ENCODE assay signal across 13 mouse cellular contexts in genomic region chr13:104171711-104172110, GRCm38 (mm10).
"Had no signal": no experiment of that assay in that cellular context is flagged by ENCODE, and none has a peak within 500 bp of the region (broad histone marks: within the 10 kb centered on the region; RNA-seq: fewer than 3 reads in every experiment).

No protein-coding gene starts in this region.

- H3K4me2 ChIP-seq: limb, embryonic 13.5 days; liver, embryonic 11.5 days; liver, embryonic 15.5 days; midbrain, embryonic 11.5 days had no signal

- H3K27me3 ChIP-seq: limb, embryonic 13.5 days; liver, embryonic 15.5 days had no signal

- H3K9ac ChIP-seq: limb, embryonic 13.5 days; liver, embryonic 15.5 days had no signal

- DNase-seq: kidney, postnatal 14 days; kidney, postnatal 4 days; lung, adult 2 months; lung, postnatal 14 days; lung, postnatal 4 days; midbrain, embryonic 14.5 days; thymus, adult 18-20 months; thymus, postnatal 36 days had no signal

- H3K4me3 ChIP-seq: limb, embryonic 10.5 days; limb, embryonic 13.5 days; liver, embryonic 15.5 days had no signal

- H3K9me3 ChIP-seq: limb, embryonic 10.5 days; limb, embryonic 13.5 days; liver, embryonic 15.5 days had no signal

- H3K27ac ChIP-seq: limb, embryonic 10.5 days; limb, embryonic 13.5 days; liver, embryonic 15.5 days had no signal
